Mouse (Mus musculus): ENCODE data around the gene Adh4. TPM values are rescaled to one million over a fixed set of nuclear protein-coding genes. Genes with fewer than 3 reads are reported as not detected.

The Adh4 gene
- not detected for polyA plus RNA-seq (2017; shearing (Covaris generic))

DNA sequence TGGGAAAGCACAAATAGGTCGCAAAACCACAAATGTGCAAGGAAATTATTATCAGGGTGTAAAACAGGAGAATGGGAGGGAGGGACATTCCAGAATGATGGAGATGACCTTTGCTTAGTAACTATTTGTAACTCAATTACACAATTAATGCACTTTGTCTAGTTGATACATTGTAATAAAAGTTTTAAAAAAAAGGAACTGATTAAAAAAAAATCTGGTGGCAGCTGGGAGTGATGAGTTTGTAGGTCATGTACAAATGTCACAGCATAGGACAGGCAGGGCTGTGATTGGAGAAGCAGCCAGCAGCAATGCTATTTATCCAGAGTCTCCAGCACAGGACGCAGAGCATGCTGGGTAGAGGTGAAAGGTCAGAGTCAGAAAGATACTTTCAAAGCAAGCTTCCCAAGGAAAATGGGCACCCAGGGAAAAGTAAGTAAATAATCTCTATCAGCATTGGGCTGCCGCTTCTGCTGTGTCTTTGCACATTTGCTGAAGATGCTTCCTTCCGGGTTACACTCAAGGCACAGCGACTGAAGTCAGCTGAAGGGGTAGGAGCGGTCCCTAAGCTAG is at the start of gene Adh4:
TSS of gene Adh4 (plus strand) at position 346 of the 570 bp plus-strand sequence.

DNA sequence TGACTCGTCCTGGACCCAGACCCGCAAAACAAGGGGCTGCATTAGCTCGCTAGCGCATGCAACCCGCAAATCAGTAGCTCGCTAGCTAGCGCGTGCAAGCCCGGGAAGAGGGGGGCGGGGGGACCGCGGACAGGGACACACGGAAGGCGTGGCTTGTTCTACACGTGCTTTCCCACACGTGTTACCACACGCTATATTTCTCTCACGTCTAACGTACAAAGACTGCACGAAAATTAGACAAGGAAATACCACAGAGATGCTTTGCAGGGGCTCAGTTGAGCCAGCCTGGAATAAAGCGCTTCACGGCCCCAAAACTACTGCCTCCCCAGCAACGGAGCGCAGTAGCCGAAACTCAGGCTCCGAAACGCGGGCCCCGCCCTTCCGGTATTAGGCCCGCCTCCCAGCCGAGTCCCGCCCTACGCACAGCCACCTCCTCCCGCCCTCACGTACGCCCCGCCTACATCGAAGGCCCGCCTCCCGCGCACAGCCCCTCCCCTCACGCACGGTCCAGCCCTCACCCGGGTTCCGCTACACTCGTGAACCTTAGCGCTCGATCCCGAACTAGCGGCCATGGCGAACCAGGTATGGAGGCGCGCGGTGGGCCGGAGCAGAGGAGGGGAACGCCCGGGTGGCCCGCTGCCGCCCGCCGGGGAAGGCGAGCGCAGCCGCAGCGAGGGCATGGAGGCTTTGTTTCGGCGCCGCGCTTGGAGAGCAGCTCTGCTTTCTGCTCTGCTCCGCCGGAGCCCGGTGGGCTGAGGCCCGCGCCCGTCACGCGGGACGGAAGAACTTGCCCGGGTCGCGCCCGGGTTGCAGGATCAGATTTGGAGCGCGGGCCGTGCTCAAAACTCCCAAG is 27.6 kb downstream of the Adh4 start, which contains the start of gene Adh5:
TSS of gene Adh5 (plus strand) at position 482 of the 853 bp plus-strand sequence.

Other genes starting within 250 kb of the Adh4 start
- not detected for gene 4930579F01Rik, start 221.6 kb upstream of the Adh4 start, polyA plus RNA-seq (2017; shearing (Covaris generic))
- gene Adh7, start 197.7 kb upstream of the Adh4 start, polyA plus RNA-seq (2017; shearing (Covaris generic)): not detected
- 19.3 TPM for gene Adh1, start 154.5 kb upstream of the Adh4 start, polyA plus RNA-seq (2017; shearing (Covaris generic))
- not detected for gene Adh6a, start 102.2 kb upstream of the Adh4 start, polyA plus RNA-seq (2017; shearing (Covaris generic))
- gene Adh6b, start 73.7 kb upstream of the Adh4 start, polyA plus RNA-seq (2017; shearing (Covaris generic)): not detected
- 117 TPM for gene Adh5, start 27.6 kb downstream of the Adh4 start, polyA plus RNA-seq (2017; shearing (Covaris generic))
- gene Metap1, start 74.0 kb downstream of the Adh4 start, polyA plus RNA-seq (2017; shearing (Covaris generic)): 34.3 TPM
- 179 TPM for gene Eif4e, start 110.7 kb downstream of the Adh4 start, polyA plus RNA-seq (2017; shearing (Covaris generic))

All from naive thymus-derived CD4-positive, alpha-beta T cell, adult 5 months (primary cell).